Mouse (Mus musculus): ENCODE results near the gene Olfr102. TPM values are rescaled to one million over a fixed set of nuclear protein-coding genes. Genes with fewer than 3 reads are reported as not detected.

Gene Olfr102
- polyA plus RNA-seq (2016; fragmentation: Nextera tagmentation; extraction: Ambion mirVana): not detected in 2 replicates

DNA sequence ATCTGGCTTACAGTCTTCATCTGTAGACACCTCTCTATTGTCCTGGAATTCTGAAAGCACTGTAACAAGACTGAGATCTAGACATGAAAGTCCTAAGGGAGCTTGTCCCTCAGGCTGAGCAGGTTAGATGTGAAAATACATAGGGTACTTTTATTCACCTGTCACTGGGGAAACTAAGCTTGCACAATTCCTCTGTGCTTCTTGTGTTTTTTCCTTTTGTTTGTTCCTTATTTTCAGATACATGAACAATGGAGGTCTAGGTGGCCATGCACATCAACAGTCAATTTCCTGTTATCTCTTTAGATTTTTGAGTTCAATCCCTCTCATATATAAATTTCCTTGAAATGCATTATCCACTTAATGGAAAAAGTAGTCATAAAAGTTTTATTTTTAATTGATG is at the start of gene Olfr102:
Olfr102 (minus strand) TSS at position 101 of the 400 bp plus-strand sequence.
- Histone ChIP-seq H3K4me3 (no peak within 1 kb of the TSS), H3K27ac (no peak within 1 kb of the TSS), H3K9me3 (peaks cover 8% of the 10 kb centered on the region; the same call in 1 of the 2 replicates), H3K4me1 (no peaks in the 10 kb centered on the region), H3K36me3 (replicated peaks) (no peaks in the 10 kb centered on the region), H3K27me3 (ENCODE audit: poor library complexity, severe bottlenecking) (no peaks in the 10 kb centered on the region)
- no peak for DNase-seq (ENCODE audit: extremely low spot score, low spot score)

DNA sequence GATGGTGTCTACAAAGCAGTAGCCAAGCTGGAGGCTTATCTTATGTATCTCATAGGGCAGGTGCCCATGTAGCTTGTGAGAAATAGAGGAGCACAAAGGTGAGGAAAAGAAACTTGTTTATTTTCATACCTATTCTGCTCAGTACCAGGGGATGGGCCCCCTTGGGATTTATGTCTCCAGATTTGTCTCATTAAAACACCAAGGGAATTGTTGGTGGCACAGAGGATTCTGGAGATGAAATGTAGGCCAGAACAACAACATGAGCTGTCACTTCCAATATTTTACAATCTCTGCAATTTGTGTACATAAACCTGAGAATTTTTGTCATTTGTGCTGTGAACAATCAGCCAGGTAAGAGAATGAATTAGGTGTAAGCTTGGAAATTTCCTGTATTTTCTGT is 42.4 kb upstream of the Olfr102 start, which contains the start of gene Olfr104-ps:
Olfr104-ps (plus strand) TSS at position 301 of the 400 bp plus-strand sequence.
- Histone ChIP-seq H3K4me3 (no peak within 1 kb of the TSS), H3K4me1 (no peaks in the 10 kb centered on the region), H3K36me3 (replicated peaks) (no peaks in the 10 kb centered on the region), H3K9me3 (no peaks in the 10 kb centered on the region), H3K27ac (no peak within 1 kb of the TSS), H3K27me3 (ENCODE audit: poor library complexity, severe bottlenecking) (no peaks in the 10 kb centered on the region)
- DNase-seq (ENCODE audit: extremely low spot score, low spot score): no peak

DNA sequence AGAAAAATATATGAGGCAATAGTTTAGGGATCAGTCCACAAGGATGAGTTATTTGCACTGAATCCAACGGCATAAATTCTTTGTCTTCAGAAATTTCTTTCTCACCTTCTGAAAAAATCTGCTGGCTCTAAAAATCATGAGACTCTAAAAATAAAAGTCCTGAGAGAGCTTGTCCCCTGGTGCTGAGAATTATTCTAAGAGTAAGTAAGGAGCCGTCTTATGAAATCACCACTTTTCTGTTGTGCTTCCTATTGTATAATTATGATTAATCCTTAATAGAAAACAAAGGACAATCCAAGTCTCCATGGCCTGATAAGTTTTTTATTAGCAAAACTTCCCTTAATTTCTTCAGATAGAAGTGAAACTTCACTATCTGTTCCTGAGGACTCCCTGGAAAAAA is 22.7 kb upstream of the Olfr102 start, which contains the start of gene Olfr103:
Olfr103 (minus strand) TSS at position 101 of the 400 bp plus-strand sequence.
- Histone ChIP-seq H3K36me3 (replicated peaks) (no peaks in the 10 kb centered on the region), H3K4me1 (no peaks in the 10 kb centered on the region), H3K4me3 (no peak within 1 kb of the TSS), H3K27ac (no peak within 1 kb of the TSS), H3K9me3 (no peaks in the 10 kb centered on the region), H3K27me3 (ENCODE audit: poor library complexity, severe bottlenecking) (no peaks in the 10 kb centered on the region)
- DNase-seq (ENCODE audit: extremely low spot score, low spot score): no peak
- WGBS: 86% methylated on average over 2 of the region's 2 CpGs

DNA sequence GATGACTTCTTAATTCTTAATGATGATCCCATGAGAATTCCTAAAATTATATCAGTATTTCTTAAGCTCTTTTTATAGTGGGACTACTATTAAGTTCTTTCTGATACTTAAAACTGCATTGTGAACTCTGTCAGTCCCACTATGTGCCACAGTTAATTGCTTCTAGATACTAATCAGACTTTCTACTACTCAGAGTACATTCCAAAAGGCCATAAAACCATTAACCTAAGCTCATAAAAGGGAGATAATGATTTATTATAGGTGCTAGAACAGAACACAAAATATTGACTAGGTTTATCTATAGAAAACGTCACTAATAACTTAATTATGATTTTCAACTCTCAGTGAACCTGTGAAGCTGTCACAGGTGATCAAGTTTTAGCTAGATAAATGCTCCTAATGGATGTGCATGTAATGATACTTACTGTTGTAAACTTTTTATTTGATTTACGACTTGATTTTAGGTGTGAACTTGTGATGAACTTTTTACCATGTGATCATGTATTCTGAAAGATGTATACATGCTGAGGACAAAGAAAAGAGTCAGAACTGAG is 6.6 kb downstream of the Olfr102 start:
- no peaks in the 10 kb centered on the region for H3K27me3 ChIP-seq (ENCODE audit: poor library complexity, severe bottlenecking)
- WGBS: 57% methylated on average over 2 of the region's 2 CpGs

DNA sequence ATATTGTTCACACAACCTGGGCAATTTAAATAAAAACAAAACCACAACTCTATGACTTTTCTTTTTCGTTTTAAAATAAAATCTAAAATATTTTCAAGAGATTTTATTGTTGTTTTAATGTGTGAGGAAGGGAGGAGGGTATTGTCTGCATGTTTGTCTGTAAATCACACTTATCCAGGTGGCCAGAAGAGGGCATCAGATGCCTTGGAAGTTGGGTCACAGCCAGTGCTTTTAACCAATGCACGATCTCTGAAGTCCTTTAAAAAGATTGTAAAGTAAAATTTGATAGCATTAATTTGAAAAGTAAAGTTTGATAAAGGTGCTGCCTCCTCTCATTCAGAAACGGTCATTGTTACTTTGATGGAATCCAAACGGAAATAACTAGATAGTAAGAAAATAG is 8.4 kb downstream of the Olfr102 start:
- no peaks in the 10 kb centered on the region for H3K9me3 ChIP-seq
- no peak overlapping the region for H3K4me3 ChIP-seq
- 45% methylated on average over 4 of the region's 4 CpGs for WGBS
- H3K36me3 ChIP-seq (replicated peaks): no peaks in the 10 kb centered on the region
- H3K4me1 ChIP-seq: no peaks in the 10 kb centered on the region
- DNase-seq (ENCODE audit: extremely low spot score, low spot score): no peak
- no peak overlapping the region for H3K27ac ChIP-seq
- H3K27me3 ChIP-seq (ENCODE audit: poor library complexity, severe bottlenecking): no peaks in the 10 kb centered on the region

More for the DNA sequence above, 6.6 kb downstream of the Olfr102 start:
- Histone ChIP-seq H3K4me1 (no peaks in the 10 kb centered on the region), H3K4me3 (no peak overlapping the region), H3K36me3 (replicated peaks) (no peaks in the 10 kb centered on the region), H3K27ac (no peak overlapping the region), H3K9me3 (no peaks in the 10 kb centered on the region)
- no peak for DNase-seq (ENCODE audit: extremely low spot score, low spot score)

DNA sequence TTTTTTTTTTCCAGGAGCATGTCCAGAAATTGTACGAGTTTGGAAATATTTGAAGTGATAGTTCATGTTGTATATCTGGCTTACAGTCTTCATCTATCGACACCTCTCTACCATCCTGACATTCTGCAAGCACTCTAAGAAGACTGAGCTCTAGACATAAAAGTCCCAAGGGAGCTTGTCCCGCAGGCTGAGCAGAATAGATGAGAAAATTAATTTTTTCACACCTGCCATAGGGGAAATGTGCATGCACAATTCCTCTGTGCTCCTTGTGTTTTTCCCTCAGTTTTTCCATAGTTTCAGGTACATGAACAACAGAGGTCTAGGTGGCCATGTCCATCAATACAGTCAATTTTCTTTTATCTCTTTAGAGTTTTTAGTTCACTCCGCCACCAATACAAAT is 12.6 kb downstream of the Olfr102 start, which contains the start of gene Olfr101:
Olfr101 (minus strand) TSS at position 101 of the 400 bp plus-strand sequence.
- Histone ChIP-seq H3K4me1 (no peaks in the 10 kb centered on the region), H3K27ac (no peak within 1 kb of the TSS), H3K4me3 (no peak within 1 kb of the TSS), H3K9me3 (no peaks in the 10 kb centered on the region), H3K27me3 (ENCODE audit: poor library complexity, severe bottlenecking) (no peaks in the 10 kb centered on the region), H3K36me3 (replicated peaks) (no peaks in the 10 kb centered on the region)
- WGBS: 90% methylated on average over 4 of the region's 4 CpGs
- no peak for DNase-seq (ENCODE audit: extremely low spot score, low spot score)

DNA sequence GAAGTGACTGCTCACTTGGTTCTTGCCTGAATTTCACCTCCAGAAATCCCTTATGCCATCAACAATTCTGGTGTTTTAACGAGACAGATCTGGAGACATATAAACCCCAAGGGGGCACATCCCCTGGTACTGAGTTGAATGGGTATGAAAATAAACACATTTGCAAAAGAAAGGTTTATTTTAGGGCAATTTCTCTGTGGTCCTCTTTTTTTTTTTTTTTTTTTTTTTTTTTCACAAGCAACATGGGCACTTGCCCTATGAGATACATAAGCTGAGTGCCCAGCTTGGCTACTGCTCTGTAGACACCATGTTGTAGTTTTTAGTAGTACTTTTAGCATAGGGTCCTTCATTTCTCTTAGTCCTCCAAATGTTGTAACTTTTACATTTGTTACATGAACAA is 33.5 kb downstream of the Olfr102 start, which contains the start of gene Olfr99:
Olfr99 (minus strand) TSS at position 101 of the 400 bp plus-strand sequence.
- Histone ChIP-seq H3K9me3 (no peaks in the 10 kb centered on the region), H3K27ac (no peak within 1 kb of the TSS), H3K27me3 (ENCODE audit: poor library complexity, severe bottlenecking) (no peaks in the 10 kb centered on the region), H3K4me1 (no peaks in the 10 kb centered on the region), H3K4me3 (no peak within 1 kb of the TSS), H3K36me3 (replicated peaks) (no peaks in the 10 kb centered on the region)
- no peak for DNase-seq (ENCODE audit: extremely low spot score, low spot score)
- 81% methylated on average over 1 of the region's 1 CpGs for WGBS

DNA sequence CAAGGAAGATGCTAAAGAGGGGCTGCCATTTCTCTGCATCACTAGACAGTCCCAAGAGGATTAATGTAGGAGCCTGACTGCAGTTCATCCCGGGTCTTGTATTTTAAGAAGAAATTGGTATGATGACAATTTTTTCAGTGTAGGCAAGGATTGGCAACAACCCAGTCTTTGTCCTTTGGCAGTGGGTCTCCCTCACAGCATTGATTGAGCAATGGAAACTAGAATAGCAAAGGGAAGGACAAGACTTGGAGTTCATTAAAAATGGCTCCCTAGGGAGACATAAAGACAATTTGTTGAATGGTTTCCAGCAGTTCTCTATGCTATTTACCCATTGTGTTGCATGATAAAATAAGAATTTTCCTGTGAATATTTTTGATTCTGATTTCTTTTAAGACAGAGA is 36.5 kb downstream of the Olfr102 start:
- DNase-seq (ENCODE audit: extremely low spot score, low spot score): no peak
- Histone ChIP-seq H3K27ac (no peak overlapping the region), H3K36me3 (replicated peaks) (no peaks in the 10 kb centered on the region), H3K4me1 (no peaks in the 10 kb centered on the region), H3K27me3 (ENCODE audit: poor library complexity, severe bottlenecking) (no peaks in the 10 kb centered on the region), H3K9me3 (no peaks in the 10 kb centered on the region), H3K4me3 (no peak overlapping the region)
- 86% methylated on average over 1 of the region's 1 CpGs for WGBS

DNA sequence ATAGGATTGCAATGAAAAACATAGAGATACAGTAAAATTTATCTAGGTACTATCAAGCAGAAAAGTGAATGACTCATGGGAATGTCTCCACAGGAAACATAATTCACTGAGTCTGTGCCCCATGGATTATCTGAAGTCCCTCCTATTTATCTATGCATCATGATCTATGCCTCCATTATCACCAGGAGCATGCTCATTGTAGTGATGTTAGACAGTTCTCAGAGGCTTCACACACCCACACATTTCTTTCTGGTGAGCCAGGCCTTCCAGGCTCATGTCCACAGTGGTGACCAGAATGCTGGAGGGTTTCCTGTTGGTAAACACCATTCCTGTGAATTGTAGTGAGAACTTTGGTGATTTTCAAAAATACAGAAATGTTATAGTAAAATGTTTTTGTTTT is 40.3 kb downstream of the Olfr102 start:
- Histone ChIP-seq H3K4me3 (no peak overlapping the region), H3K27ac (no peak overlapping the region), H3K4me1 (no peaks in the 10 kb centered on the region), H3K36me3 (replicated peaks) (no peaks in the 10 kb centered on the region), H3K27me3 (ENCODE audit: poor library complexity, severe bottlenecking) (peaks cover 1% of the 10 kb centered on the region; the same call in 1 of the 2 replicates), H3K9me3 (no peaks in the 10 kb centered on the region)
- no peak for DNase-seq (ENCODE audit: extremely low spot score, low spot score)

DNA sequence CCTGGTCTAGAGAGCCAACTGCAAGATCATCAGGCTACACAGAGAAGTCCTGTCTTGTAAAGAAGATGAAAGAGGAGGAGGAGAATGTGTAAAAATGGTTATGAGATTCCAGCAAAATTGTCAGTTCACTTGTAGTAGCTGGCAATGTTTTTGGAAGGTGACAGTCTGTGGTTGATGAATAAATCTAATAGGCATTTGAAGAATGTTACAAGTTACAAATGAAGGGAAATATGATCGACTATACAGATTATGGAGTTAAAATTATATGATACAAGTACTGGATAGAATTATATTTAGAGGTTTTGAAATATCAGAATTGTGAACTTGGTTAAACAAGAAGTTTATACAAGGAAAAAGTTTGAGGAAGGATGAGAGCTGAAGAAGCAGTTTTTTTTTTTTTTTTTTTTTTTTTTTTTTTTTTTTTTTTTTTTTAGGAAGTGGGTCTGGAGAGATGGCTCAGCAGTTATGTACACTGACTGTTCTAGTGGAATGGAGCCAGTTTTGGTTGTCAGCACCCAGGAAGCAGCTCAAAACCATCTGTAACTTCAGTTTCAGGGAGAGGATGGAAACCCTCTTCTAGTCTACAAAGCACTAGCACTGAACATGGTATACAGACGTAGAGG is 41.1 kb downstream of the Olfr102 start:
- no peaks in the 10 kb centered on the region for H3K9me3 ChIP-seq
- DNase-seq (ENCODE audit: extremely low spot score, low spot score): no peak
- peaks cover 10% of the 10 kb centered on the region for H3K27me3 ChIP-seq (ENCODE audit: poor library complexity, severe bottlenecking)
- H3K4me1 ChIP-seq: no peaks in the 10 kb centered on the region
- WGBS: 88% methylated on average over 2 of the region's 2 CpGs
- H3K4me3 ChIP-seq: no peak overlapping the region
- H3K36me3 ChIP-seq (replicated peaks): no peaks in the 10 kb centered on the region
- no peak overlapping the region for H3K27ac ChIP-seq

DNA sequence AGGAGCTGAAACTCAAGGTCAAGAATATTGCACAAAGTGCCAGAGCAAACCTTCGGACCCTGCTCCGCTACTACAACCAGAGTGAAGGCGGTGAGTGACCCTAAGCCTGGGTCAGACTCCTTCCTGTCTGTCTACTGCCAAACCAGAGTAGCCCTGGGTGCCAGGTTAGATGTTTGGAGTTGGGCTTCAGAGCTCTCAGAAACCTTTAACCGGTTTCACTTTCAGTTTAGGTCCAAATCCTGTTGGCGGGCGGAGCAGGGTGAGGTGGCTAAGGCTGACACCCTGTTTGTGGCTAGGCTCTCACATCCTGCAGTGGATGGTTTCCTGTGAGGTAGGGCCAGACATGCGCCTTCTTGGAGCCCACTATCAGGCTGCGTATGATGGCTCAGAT is 46.2 kb downstream of the Olfr102 start:
- H3K4me1 ChIP-seq: peaks cover 5% of the 10 kb centered on the region; the same call in 1 of the 2 replicates
- H3K27me3 ChIP-seq (ENCODE audit: poor library complexity, severe bottlenecking): peaks cover 13% of the 10 kb centered on the region
- WGBS: 65% methylated on average over 8 of the region's 8 CpGs
- no peak overlapping the region for H3K27ac ChIP-seq
- DNase-seq (ENCODE audit: extremely low spot score, low spot score): no peak
- no peaks in the 10 kb centered on the region for H3K9me3 ChIP-seq
- H3K36me3 ChIP-seq (replicated peaks): no peaks in the 10 kb centered on the region
- peak overlapping the region; percentile 56 for H3K4me3 ChIP-seq

DNA sequence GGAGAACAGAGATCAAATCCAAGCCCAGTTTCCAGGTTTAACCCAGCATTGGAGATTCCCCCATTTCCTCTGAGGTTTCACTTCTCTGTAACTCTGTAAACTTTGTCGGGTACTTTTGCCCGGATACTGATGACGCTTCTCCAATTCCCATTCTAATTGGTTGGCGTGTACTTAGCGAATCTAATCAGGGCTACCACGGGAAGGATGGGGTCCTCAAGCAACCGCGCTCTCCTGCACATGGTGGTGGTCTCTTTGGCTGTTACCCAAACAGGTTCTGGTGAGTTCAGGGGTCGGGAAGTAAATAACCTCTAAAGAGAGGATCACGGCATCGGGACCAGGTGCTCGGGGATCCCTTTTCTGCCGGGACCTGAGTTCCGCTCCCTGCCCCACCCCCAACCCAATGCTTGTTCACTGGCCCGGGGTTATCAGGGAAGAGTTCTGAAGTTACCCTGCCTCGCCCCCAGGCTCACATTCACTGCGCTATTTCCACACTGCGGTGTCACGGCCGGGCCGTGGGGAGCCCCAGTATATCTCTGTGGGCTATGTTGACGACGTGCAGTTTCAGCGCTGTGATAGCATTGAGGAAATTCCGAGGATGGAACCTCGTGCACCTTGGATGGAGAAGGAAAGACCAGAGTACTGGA is 46.7 kb downstream of the Olfr102 start, which contains the start of gene H2-M3:
H2-M3 (plus strand) TSS at position 163 of the 644 bp plus-strand sequence.
- peak within 1 kb of the TSS; percentile 6; the same call in 1 of the 2 replicates for H3K27ac ChIP-seq
- peak; percentile 84 for DNase-seq (ENCODE audit: extremely low spot score, low spot score)
- H3K4me1 ChIP-seq: peaks cover 5% of the 10 kb centered on the region; the same call in 1 of the 2 replicates
- peak within 1 kb of the TSS; percentile 56 for H3K4me3 ChIP-seq
- H3K36me3 ChIP-seq (replicated peaks): no peaks in the 10 kb centered on the region
- H3K9me3 ChIP-seq: no peaks in the 10 kb centered on the region
- H3K27me3 ChIP-seq (ENCODE audit: poor library complexity, severe bottlenecking): peaks cover 13% of the 10 kb centered on the region
- 5% methylated on average over 26 of the region's 26 CpGs for WGBS

DNA sequence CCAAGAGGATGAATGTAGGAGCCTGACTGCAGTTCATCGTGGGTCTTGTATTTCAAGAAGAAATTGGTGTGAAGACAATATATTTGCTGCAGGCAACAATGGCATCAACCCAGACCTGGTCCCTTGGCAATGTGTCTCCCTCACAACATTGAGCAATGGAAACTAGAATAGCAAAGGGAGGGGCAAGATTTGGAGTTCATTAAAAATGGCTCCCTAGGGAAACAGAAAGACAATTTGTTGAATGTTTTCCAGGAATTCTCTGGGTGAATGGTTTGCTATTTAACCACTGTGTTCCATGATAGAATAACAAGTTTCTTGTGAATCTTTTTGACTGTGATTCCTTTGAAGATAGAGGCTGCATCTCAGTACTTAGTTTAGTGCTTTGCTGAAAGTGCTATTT is 53.2 kb downstream of the Olfr102 start, which contains the start of gene Olfr98:
Olfr98 (minus strand) TSS at position 124 of the 400 bp plus-strand sequence.
- H3K4me1 ChIP-seq: no peaks in the 10 kb centered on the region
- H3K4me3 ChIP-seq: no peak within 1 kb of the TSS
- WGBS: 86% methylated on average over 1 of the region's 1 CpGs
- H3K27me3 ChIP-seq (ENCODE audit: poor library complexity, severe bottlenecking): no peaks in the 10 kb centered on the region
- no peak for DNase-seq (ENCODE audit: extremely low spot score, low spot score)
- H3K36me3 ChIP-seq (replicated peaks): no peaks in the 10 kb centered on the region
- H3K27ac ChIP-seq: no peak within 1 kb of the TSS
- H3K9me3 ChIP-seq: no peaks in the 10 kb centered on the region
